Mouse (Mus musculus) heart, adult 2 months (tissue): ENCODE results near the gene Mfn1. TPM values are rescaled to one million over a fixed set of nuclear protein-coding genes. Genes with fewer than 3 reads are reported as not detected.
A peak's percentile ranks its signal among the peaks of the same experiment; 100 is the strongest.

Source experiments
- DNase-seq, 2 experiments: peaks; one replicate each; pipeline ENCODE4 v3.0.0; 2021
- H3K27ac ChIP-seq: fragments of 200-600 bp; 2 replicates; pipeline ENCODE4 v1.8.1; 2022
- H3K27me3 ChIP-seq: fragments of 200-500 bp; 2 replicates; pipeline ENCODE4 v1.6.1; 2012; ENCODE audit warnings: mild to moderate bottlenecking, low read length, inconsistent platforms, mixed read lengths; ENCODE audit not compliant: control insufficient read depth, insufficient read depth
- H3K36me3 ChIP-seq: fragments of 200-500 bp; 2 replicates; pipeline ENCODE4 v1.6.1; 2012; ENCODE audit warnings: low read length, inconsistent platforms; ENCODE audit not compliant: control insufficient read depth, insufficient read depth
- H3K4me1 ChIP-seq: fragments of 200-500 bp; 2 replicates; pipeline ENCODE4 v1.6.1; 2011; ENCODE audit warnings: low read length; ENCODE audit not compliant: control insufficient read depth, insufficient read depth
- H3K4me3 ChIP-seq: fragments of 200-600 bp; 2 replicates; pipeline ENCODE4 v1.8.1; 2022
- H3K79me2 ChIP-seq: fragments of 200-500 bp; replicated peaks from 2 replicates; pipeline ENCODE4 v1.6.1; 2012; ENCODE audit warnings: mild to moderate bottlenecking, inconsistent platforms, low read length, moderate library complexity, mixed read lengths; ENCODE audit not compliant: control insufficient read depth, insufficient read depth
- H3K9ac ChIP-seq: fragments of 200-500 bp; 2 replicates; pipeline ENCODE4 v1.6.1; 2012; ENCODE audit warnings: low read depth, mild to moderate bottlenecking, control low read depth, inconsistent platforms, low read length, mixed read lengths
- CTCF ChIP-seq: fragments of 200-600 bp; IDR thresholded peaks from 2 replicates; pipeline ENCODE4 v1.8.1; 2022; ENCODE audit warnings: antibody characterized with exemption, mild to moderate bottlenecking, moderate library complexity
- EP300 ChIP-seq: fragments of 200-500 bp; IDR thresholded peaks from 2 replicates; pipeline ENCODE4 v1.6.1; 2011; ENCODE audit warnings: low read depth, low read length, control low read depth; ENCODE audit not compliant: insufficient read depth
- POLR2A ChIP-seq: fragments of 200-500 bp; IDR thresholded peaks from 2 replicates; pipeline ENCODE4 v1.6.1; 2011; ENCODE audit warnings: mild to moderate bottlenecking, low read depth, low read length, control low read depth; ENCODE audit not compliant: insufficient read depth
- WGBS: fragments of 180-500 bp; shearing (Covaris S2); methylation state at CpG from one replicate; pipeline ENCODE4 v1.1.7; 2018; 5-methylcytosine and 5-hydroxymethylcytosine counted together
- intact Hi-C: fragments of 180-260 bp; cut with DNase I; formaldehyde crosslinking; loops from one replicate; pipeline ENCODE4 v1.15.1; 2025
- polyA plus RNA-seq: library from polyadenylated mRNA; depleted of rRNA; stranded (reverse); fragments of >200 nt; gene quantifications from 2 replicates; pipeline ENCODE4 v1.2.3, GENCODE M21; 2012
- total RNA-seq, 2 experiments: library from RNA; stranded (reverse); gene quantifications; 2 replicates each; pipeline ENCODE4 v1.2.3; 2021

Mfn1 gene
- total and polyA plus RNA-seq, 3 experiments: 80.0 to 501 (median 384) TPM

- WGBS: 88% methylated on average over 3 of the region's 3 CpGs
- intact Hi-C loops: no loop called here
- H3K79me2 ChIP-seq: no peaks in the 10 kb centered on the region
- no peak for DNase-seq
- H3K36me3 ChIP-seq: peaks cover 18% of the 10 kb centered on the region
- no peak overlapping the region for H3K4me3 ChIP-seq
- H3K4me1 ChIP-seq: no peaks in the 10 kb centered on the region
- no peak overlapping the region for H3K27ac ChIP-seq
- no peak overlapping the region for H3K9ac ChIP-seq
- H3K27me3 ChIP-seq: no peaks in the 10 kb centered on the region
- TF ChIP-seq POLR2A (no peak), EP300 (no peak), CTCF (no peak)
Measured at GRCm38 (mm10) chr3:32581911-32582310, 52.6 kb downstream of the Mfn1 start.

- no peak overlapping the region for H3K27ac ChIP-seq
- DNase-seq: no peak
- intact Hi-C loops: no loop called here
- 93% methylated on average over 4 of the region's 4 CpGs for WGBS
- no peaks in the 10 kb centered on the region for H3K4me1 ChIP-seq
- no peak overlapping the region for H3K4me3 ChIP-seq
- H3K36me3 ChIP-seq: peaks cover 13% of the 10 kb centered on the region
- TF ChIP-seq CTCF: no peak
- TF ChIP-seq POLR2A: no peak
- no peak for TF ChIP-seq EP300
- no peaks in the 10 kb centered on the region for H3K79me2 ChIP-seq
- H3K27me3 ChIP-seq: no peaks in the 10 kb centered on the region
- H3K9ac ChIP-seq: no peak overlapping the region
Measured at GRCm38 (mm10) chr3:32583489-32583888, 54.2 kb downstream of the Mfn1 start.

GRCm38 (mm10) chr3:32586274-32586673, 57.0 kb downstream of the Mfn1 start:
- Histone ChIP-seq H3K36me3 (peaks cover under 1% of the 10 kb centered on the region), H3K4me1 (peaks cover 3% of the 10 kb centered on the region), H3K79me2 (no peaks in the 10 kb centered on the region), H3K27ac (no peak overlapping the region), H3K4me3 (no peak overlapping the region), H3K9ac (no peak overlapping the region), H3K27me3 (no peaks in the 10 kb centered on the region)
- no peak for DNase-seq
- WGBS: 90% methylated on average over 3 of the region's 3 CpGs
- TF ChIP-seq EP300: no peak
- TF ChIP-seq CTCF: 0 out of 2 replicates have a peak, but pooled peaks have one; percentile 6
- intact Hi-C loops: no loop called here

- no peak overlapping the region for H3K9ac ChIP-seq
- intact Hi-C loops: no loop called here
- peaks cover 4% of the 10 kb centered on the region for H3K4me1 ChIP-seq
- no peaks in the 10 kb centered on the region for H3K27me3 ChIP-seq
- no peaks in the 10 kb centered on the region for H3K79me2 ChIP-seq
- 89% methylated on average over 4 of the region's 4 CpGs for WGBS
- no peak for DNase-seq
- H3K4me3 ChIP-seq: no peak overlapping the region
- no peak overlapping the region for H3K27ac ChIP-seq
- TF ChIP-seq POLR2A: no peak
- H3K36me3 ChIP-seq: no peaks in the 10 kb centered on the region
Measured at GRCm38 (mm10) chr3:32595080-32595479, 65.8 kb downstream of the Mfn1 start.

GRCm38 (mm10) chr3:32599328-32599727, 70.1 kb downstream of the Mfn1 start:
- Histone ChIP-seq H3K9ac (no peak overlapping the region), H3K4me1 (peaks cover 1% of the 10 kb centered on the region), H3K27ac (no peak overlapping the region), H3K36me3 (no peaks in the 10 kb centered on the region), H3K79me2 (no peaks in the 10 kb centered on the region), H3K27me3 (no peaks in the 10 kb centered on the region), H3K4me3 (no peak overlapping the region)
- no peak for DNase-seq
- intact Hi-C loops: no loop called here
- TF ChIP-seq EP300 (0 out of 2 replicates have a peak, but pooled peaks have one; percentile 24), CTCF (no peak)
- WGBS: 43% methylated on average over 3 of the region's 3 CpGs

- WGBS: 70% methylated on average over 10 of the region's 10 CpGs
- Histone ChIP-seq H3K9ac (no peak overlapping the region), H3K4me3 (no peak overlapping the region), H3K4me1 (peaks cover 1% of the 10 kb centered on the region), H3K36me3 (no peaks in the 10 kb centered on the region), H3K27me3 (no peaks in the 10 kb centered on the region), H3K79me2 (no peaks in the 10 kb centered on the region), H3K27ac (no peak overlapping the region; the same call in 1 of the 2 replicates)
- intact Hi-C loops: no loop called here
- no peak for TF ChIP-seq EP300
- TF ChIP-seq CTCF: no peak
- TF ChIP-seq POLR2A: no peak
- no peak for DNase-seq
Measured at GRCm38 (mm10) chr3:32601055-32601454, 71.8 kb downstream of the Mfn1 start.
